Mouse (Mus musculus) cerebellum, postnatal 10 days (tissue): ENCODE data around the gene Cntn1.
"Not testable (repeated sequence)": the region's sequence is repeated elsewhere in the genome, so short reads cannot be mapped to it uniquely, and the experiment has no call there.

Experiments used
- DNase-seq, 2 experiments: peaks; one replicate each; pipeline ENCODE4 v3.0.0; 2021; ENCODE audit warnings: mixed read lengths in 2 of 2

Cntn1 gene

DNA sequence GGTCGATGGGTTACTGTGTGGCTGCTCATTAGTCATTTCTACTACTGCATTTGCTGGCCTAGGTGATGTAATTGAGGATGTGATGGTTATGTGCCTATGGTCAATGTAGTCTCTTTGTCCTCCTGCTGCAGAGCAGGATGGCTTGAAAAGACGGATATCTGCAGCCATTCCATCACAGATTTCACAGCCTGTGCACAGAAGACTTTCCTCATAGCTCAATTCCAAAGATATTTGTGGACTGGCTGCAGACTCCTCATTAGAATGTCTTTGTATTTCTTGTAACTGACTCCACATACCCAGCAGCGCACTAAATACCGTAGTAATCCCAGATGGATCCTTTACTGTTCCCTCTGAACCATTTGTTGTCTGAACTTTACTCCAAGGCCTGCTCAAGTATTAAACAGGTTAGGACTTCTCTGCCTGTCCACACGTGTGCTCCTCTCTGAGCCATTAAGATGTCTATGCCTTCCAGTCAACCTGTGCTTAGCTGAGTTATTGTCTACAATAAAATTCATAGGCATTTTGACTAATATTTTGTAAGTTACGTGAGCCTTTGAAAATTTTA is 220.9 kb downstream of the Cntn1 start:
- no peak for DNase-seq

DNA sequence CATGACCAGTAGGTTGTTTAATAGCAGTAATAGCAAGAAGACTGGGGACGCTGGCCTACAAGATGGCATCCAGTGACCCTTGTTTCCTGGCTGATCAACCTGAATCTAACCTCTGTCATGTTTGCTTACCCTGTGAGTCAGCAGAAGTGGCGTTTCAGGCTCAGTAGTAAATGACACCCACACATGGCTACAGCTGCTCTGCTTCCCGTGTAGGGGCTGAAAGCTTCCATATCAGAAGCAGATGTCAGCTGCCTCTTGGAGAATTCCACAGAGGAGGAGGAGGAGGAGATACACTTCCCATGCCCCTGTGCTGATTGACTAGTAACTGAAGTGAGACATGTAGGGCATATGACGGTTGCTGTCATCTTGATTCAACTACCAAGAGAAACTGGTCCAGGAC is 225.9 kb downstream of the Cntn1 start:
- no peak for DNase-seq

DNA sequence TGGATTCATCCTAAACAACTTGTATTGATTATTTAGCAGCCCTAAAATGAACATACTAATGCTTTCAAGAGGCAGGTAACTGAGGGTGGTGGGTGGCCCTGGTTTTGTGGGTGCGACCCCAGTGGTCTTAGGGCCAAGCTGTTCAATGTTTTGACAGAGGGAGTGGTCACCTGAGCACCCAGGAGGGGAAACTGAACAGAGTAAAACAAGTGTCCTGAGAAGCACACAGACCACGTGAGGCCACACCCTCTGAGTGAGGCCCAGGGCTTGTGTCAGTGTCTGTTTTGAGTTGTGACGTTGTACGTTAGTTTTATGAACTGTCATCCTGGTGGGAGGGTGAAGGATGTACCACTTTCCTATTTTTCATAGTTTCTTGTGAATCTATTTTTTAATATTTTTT is 227.0 kb downstream of the Cntn1 start:
- no peak for DNase-seq

DNA sequence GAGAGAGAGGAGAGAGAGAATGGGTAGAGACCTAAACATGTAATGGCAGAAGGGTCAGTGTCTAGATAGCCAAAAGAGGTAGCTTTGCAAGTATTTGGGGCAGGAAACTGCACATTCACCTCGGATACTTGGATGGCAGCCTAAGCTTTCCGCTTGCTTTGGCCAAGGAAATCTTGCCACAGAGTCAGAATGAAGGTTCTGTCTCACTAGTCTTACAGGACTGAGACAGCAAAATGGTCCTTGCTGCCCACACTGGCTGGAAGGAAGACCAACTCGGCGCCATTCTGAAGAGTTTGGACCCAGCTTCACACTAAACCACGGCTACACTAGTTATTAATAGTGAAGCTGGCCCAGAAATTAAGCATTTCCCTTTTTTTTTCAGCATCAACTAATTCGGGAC is 230.0 kb downstream of the Cntn1 start:
- peak; percentile 39 to 49 for DNase-seq

DNA sequence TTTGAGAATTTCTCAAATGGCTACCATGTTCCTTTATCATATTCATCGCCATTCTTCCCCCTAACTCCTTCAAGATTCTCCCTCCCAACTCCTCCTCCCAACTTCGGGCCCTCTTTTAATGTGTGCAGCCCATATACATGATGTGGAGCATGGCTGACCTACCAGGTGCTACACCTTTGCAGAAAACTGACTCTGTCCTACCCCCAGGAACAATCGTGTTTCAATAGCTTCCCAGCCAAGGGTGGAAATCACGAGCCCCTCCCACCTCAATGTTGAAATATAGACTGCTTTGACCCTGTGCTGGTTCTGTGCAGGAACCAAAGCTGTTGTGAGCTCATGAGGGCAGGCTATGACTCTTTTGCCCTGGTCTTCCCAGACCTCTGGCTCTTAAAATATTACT is 236.7 kb downstream of the Cntn1 start:
- no peak for DNase-seq

DNA sequence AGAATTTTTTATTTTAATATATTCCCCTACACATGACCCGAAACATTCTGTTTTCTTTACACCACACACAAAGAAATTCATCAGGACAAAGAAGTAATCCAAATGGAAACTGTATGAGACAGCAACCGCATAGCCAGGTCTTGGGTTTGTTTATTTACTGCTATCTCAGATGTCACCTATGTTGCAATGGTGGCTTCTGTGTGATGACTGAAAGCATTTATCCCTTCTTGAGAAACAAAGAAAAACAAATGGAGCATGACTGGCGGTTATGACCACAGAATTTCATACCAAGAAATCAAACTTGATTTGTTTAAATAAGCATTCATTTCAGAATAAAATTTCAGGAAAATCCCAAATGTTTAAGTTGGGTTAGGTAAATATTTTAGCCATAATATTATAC is 245.5 kb downstream of the Cntn1 start:
- no peak for DNase-seq

DNA sequence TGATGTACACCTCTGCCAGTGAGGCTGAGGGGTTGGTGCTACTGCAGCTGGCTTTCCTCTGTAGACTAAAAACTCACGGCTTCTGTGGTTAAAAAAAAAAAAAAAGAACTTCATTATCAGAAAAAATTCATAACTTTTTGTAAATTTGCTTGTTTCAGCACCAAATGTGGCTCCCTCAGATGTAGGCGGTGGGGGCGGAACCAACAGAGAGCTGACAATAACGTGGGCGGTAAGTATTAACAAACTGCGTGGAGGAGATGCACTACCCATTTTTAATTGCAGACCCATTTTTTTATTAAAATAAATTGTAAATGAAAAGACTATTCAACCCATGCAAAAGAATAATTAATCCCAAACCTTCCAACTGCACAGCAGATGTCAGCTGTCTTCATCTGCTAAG is 251.8 kb downstream of the Cntn1 start:
- no peak for DNase-seq

DNA sequence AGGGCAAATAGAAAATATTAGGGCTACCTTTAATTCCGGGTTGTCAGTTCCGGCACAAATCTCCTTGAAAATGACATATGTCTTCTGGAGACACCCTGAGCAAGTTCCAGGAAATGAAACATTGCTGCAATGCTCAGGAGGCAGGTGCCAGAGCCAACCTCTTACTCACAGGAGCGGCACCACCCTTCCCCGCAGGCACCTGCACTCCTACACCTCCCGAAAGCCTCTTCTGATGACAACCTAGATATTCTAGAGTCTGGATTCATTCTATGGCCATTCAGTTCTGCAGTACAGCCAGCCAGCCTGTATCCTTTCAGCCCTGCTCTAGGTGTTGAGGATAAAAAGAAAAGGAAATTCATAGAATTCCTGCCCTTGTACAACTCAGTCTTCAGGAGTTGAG is 253.3 kb downstream of the Cntn1 start:
- no peak for DNase-seq

DNA sequence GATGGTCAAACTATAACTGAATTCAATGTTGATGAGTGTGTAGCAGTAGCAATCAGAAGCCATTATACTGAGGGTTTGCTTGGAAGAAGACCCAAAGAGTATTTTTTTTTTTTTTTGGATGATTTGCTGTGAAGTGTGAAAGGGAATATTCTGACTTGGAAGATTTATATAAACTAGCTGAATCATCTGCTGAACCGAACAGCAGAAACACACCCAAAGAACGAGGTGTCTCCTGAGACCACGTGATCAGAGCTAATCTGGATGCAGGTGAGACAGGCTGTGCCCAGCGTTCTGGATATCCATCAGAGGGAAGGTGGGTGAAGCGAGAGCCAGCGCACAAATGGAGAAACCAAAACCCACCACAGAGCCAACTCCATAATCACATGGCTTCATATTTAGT is 271.0 kb downstream of the Cntn1 start:
- no peak for DNase-seq

DNA sequence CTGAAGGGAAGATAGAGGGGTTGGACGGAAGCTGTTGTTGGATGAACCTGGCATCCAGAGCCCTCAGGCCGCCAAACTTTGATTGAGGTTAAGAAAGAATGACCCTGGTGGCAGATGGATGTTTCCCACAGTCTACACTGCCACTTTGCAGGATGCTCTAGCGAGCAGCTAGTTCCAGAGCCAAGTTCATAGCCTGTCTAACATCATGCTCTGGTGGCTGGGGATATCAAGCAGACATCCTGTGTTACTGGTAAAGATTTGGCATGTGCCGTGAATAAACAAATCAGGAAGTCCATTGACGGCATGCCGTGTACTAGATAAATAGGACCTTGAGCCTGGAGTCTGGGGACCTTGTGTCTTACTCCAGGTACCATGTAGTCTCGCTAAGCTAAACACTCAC is 276.1 kb downstream of the Cntn1 start:
- peak in 1 of 2 experiments; percentile 20 for DNase-seq

DNA sequence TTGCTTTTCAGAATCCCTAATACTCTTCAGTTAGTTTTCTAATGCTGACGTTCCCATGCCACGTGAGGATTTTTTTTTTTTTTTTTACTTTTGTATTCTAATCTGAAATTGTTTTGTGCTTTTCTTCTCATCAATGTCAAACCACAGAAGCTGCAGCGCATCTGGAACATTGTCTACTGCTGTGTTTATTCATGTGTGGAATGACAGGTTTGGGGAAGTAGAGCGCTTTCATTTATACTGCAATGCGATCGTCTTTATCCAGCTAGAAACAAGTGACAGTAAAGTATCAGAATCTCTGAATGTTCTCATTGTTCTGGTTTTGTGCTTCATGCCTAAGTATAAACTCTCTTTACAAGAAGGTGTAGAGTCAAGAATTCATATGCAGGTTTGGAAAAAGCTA is 289.3 kb downstream of the Cntn1 start:
- no peak for DNase-seq

DNA sequence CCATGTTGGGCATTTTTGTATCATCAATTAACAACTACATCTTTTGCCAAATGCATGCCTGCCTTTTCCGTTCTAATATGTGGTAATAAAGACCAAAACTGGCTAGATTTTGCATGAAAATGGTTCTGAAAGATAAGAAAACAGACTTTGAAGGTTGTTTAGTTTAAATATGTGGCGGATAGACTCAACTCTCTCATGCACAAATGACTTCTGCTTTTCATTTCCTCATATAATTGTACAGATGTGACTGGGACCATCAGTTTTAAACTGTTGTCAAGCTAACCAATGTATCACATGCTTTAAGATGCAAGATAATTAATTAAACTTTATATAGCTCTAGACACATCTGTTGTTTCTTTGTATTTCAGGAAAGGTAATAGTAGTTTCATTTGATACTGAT is 290.5 kb downstream of the Cntn1 start:
- DNase-seq, result no peak

DNA sequence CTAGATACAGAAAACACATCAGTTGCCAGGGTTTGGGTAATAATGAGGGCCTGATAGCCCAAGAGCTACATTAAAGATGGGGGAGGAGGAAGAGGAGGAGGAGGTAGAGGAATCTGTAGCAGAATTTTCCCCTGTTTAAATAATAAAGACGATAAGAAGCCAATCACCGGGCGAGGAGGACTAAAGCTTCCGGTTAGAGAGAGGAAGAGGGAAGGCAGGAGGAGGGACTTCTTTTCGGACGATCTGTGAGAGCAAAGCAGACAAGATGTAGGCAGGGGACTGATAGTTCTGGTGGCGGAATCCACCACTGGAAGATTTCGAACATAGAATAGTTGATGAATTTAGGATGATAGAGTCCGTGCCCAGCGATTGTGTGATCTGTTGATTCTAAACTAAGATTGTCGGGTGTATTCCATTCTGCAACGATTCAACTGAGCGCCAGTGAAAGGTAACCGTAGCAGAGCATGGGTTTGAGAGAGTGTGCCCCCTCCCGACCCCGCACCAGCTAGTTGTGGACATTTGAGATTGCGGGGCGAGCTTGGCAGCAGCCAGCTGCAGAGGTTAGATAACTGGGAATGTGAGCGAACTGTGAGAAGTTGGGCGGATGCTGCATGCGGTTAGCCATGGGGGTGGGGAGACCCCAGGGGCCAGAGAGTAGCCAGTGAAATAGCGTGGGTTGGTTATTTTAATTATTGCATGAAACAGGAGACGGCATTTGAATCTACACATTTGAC is 293.3 kb downstream of the Cntn1 start:
- no peak for DNase-seq

DNA sequence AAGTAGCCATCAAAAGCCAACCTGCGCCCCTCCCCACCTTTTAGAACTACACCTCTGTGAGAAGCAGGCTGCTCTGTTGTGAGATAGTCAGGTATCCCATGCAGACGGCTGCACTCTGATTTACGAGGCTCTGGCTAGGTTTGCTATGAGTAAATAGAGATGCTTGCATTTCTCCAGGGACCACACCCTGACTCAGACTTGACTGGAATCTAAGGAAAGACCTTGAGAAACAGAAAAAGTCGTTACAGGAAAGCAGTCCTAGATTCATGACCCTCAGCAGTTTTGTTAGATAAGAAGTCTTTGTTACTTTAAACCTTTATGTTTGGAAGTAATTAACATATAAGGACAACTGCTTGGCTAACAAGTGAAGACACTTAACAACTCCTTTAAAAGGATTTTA is 296.5 kb downstream of the Cntn1 start:
- DNase-seq, result no peak

DNA sequence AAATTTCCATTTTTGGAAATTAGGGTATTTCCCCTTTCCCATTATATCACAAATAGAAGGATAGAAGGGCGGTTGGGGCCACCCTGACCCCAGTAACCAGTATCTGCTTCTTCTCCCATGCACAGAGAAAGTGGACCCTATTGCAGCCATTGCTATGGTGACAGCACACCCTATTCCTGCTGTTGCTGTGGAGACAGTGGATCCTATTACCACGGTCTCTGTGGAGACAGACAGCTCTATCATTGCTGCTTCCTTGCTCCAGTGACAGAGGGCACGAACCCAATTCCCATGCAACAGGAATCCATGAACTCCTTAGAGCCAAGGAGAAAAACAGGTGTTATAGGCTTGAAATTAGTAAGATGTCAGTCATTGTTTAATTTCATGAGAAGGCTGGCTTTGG is 296.9 kb downstream of the Cntn1 start:
- DNase-seq, result no peak

DNA sequence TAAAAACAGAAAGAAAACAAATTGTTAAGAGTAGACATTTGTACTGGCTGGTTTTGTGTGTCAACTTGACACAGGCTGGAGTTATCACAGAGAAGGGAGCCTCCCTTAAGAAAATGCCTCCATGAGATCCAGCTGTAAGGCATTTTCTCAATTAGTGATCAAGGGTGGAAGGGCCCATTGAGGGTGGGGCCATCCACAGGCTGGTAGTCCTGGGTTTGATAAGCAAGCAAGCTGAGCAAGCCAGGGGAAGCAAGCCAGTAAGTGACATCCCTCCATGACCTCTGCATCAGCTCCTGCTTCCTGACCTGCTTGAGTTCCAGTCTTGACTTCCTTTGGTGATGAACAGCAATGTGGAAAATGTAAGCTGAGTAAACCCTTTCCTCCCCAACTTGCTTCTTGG is 297.5 kb downstream of the Cntn1 start:
- not testable (repeated sequence) for DNase-seq

DNA sequence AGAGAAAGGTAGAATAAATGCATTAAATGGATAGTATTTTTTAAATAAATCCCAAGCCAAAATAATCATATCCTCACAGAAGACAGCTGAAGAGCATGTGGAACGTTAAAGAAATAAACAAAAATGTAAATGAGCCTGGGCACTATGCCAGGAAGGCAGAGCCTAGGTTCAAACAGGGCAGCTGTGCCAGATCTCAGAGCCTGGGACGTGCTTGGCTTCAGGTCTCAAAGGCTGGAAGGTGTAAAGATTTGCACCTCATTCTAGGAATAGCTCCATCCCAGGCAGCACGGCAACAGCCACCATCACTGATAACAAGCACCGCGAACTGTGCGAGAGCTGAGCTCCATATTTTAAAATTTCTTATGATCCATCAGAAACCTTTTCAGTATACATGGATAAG is 313.2 kb downstream of the Cntn1 start:
- DNase-seq, result peak; percentile 35 to 36

DNA sequence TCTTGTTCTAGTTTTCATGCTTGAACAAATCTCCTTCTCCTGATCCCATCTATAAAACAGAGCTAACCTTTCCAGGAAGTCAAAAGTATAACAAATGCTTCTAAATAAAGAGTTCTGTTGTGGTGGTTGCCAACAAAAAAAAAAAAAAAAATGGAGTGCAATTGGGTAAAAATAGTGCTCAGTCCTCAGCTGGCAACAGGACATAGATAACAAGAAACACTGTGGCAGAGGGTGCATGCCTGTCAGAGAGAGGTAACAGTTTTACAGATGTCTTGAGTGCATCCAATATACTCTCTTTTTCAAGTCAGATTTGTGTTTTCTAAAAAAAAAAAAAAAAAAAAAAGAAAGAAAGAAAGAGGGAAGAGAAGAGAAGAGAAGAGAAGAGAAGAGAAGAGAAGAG is 313.6 kb downstream of the Cntn1 start:
- DNase-seq, result no peak
